Mouse (Mus musculus) intestine, embryonic 16.5 days (tissue): ENCODE measurements around the gene Zfp366. TPM values are rescaled to one million over a fixed set of nuclear protein-coding genes. Genes with fewer than 3 reads are reported as not detected.

Source experiments
- ATAC-seq: fragments of 200-750 bp; cut with Nextera tagmentation; 2 replicates; pipeline ENCODE4 v1.8.0; 2017; ENCODE audit warnings: moderate TSS enrichment, moderate library complexity
- H3K27ac ChIP-seq: fragments of 300-500 bp; sonication (generic); 2 replicates; pipeline ENCODE4 v1.5.1; 2014; ENCODE audit warnings: mild to moderate bottlenecking, low read length
- H3K27me3 ChIP-seq: fragments of 300-500 bp; sonication (generic); replicated peaks from 2 replicates; pipeline ENCODE4 v1.6.1; 2014; ENCODE audit warnings: low read length, control low read depth, mixed read lengths; ENCODE audit not compliant: control insufficient read depth, insufficient read depth
- H3K36me3 ChIP-seq: fragments of 300-500 bp; sonication (generic); 2 replicates; pipeline ENCODE4 v1.6.1; 2014; ENCODE audit warnings: low read length, control low read depth; ENCODE audit not compliant: control insufficient read depth, insufficient read depth
- H3K4me1 ChIP-seq: fragments of 300-500 bp; sonication (generic); 2 replicates; pipeline ENCODE4 v1.6.1; 2014; ENCODE audit warnings: low read length, control low read depth, mixed read lengths; ENCODE audit not compliant: control insufficient read depth, insufficient read depth
- H3K4me2 ChIP-seq: fragments of 300-500 bp; sonication (generic); 2 replicates; pipeline ENCODE4 v1.6.1; 2014; ENCODE audit warnings: low read depth, low read length, control low read depth
- H3K4me3 ChIP-seq: fragments of 300-500 bp; sonication (generic); 2 replicates; pipeline ENCODE4 v1.5.1; 2014; ENCODE audit warnings: mild to moderate bottlenecking, low read length
- H3K9ac ChIP-seq: fragments of 300-500 bp; sonication (generic); 2 replicates; pipeline ENCODE4 v1.6.1; 2014; ENCODE audit warnings: low read depth, low read length
- H3K9me3 ChIP-seq: fragments of 300-500 bp; sonication (generic); 2 replicates; pipeline ENCODE4 v1.6.1; 2016; ENCODE audit warnings: low read length, control low read depth; ENCODE audit not compliant: control insufficient read depth
- whole genome bisulfite sequencing: fragments of 180-500 bp; shearing (Covaris S2); extraction: QIAGEN DNeasy Blood & Tissue Kit; methylation state at CpG from one replicate; pipeline ENCODE4 v1.1.7; 2014; 5-methylcytosine and 5-hydroxymethylcytosine counted together
- polyA plus RNA-seq: library from polyadenylated mRNA; unstranded; fragments of >200 nt; fragmentation: Nextera tagmentation; extraction: Ambion mirVana; gene quantifications from 2 replicates; pipeline ENCODE4 v1.2.1, GENCODE M21; 2015

The Zfp366 gene
- polyA plus RNA-seq, 1 experiment from 2014 or later: 0.50 TPM

- Histone ChIP-seq H3K9ac (no peak overlapping the region), H3K4me3 (no peak overlapping the region), H3K36me3 (no peaks in the 10 kb centered on the region), H3K27ac (no peak overlapping the region), H3K4me2 (no peak overlapping the region), H3K27me3 (no peaks in the 10 kb centered on the region), H3K4me1 (no peaks in the 10 kb centered on the region), H3K9me3 (no peaks in the 10 kb centered on the region)
- 78% methylated on average over 3 of the region's 3 CpGs for WGBS
- no peak for ATAC-seq
Observed at GRCm38 (mm10) chr13:99183257-99183895, 1.2 kb upstream of the Zfp366 start.

GRCm38 (mm10) chr13:99185573-99185972 lies 950 bp downstream of the Zfp366 start:
- no peaks in the 10 kb centered on the region for H3K27me3 ChIP-seq
- no peaks in the 10 kb centered on the region for H3K36me3 ChIP-seq
- no peak for ATAC-seq
- H3K4me2 ChIP-seq: no peak overlapping the region
- H3K9me3 ChIP-seq: no peaks in the 10 kb centered on the region
- H3K4me3 ChIP-seq: peak overlapping the region; percentile 25
- H3K27ac ChIP-seq: no peak overlapping the region
- H3K4me1 ChIP-seq: no peaks in the 10 kb centered on the region
- WGBS: 81% methylated on average over 10 of the region's 10 CpGs
- H3K9ac ChIP-seq: no peak overlapping the region

GRCm38 (mm10) chr13:99186138-99186853 lies 1.7 kb downstream of the Zfp366 start:
- 86% methylated on average over 10 of the region's 10 CpGs for WGBS
- H3K4me3 ChIP-seq: 0 out of 2 replicates have a peak overlapping the region, but pooled peaks have one; percentile 6
- H3K27me3 ChIP-seq: no peaks in the 10 kb centered on the region
- no peak overlapping the region for H3K9ac ChIP-seq
- no peaks in the 10 kb centered on the region for H3K9me3 ChIP-seq
- no peaks in the 10 kb centered on the region for H3K4me1 ChIP-seq
- no peaks in the 10 kb centered on the region for H3K36me3 ChIP-seq
- H3K27ac ChIP-seq: no peak overlapping the region
- no peak for ATAC-seq
- H3K4me2 ChIP-seq: 0 out of 2 replicates have a peak overlapping the region, but pooled peaks have one; percentile 0

GRCm38 (mm10) chr13:99186859-99187258 lies 2.2 kb downstream of the Zfp366 start:
- Histone ChIP-seq H3K27ac (no peak overlapping the region), H3K4me1 (no peaks in the 10 kb centered on the region), H3K27me3 (no peaks in the 10 kb centered on the region), H3K4me2 (0 out of 2 replicates have a peak overlapping the region, but pooled peaks have one; percentile 0), H3K9ac (no peak overlapping the region), H3K36me3 (no peaks in the 10 kb centered on the region), H3K9me3 (no peaks in the 10 kb centered on the region), H3K4me3 (no peak overlapping the region)
- WGBS: 83% methylated on average over 7 of the region's 7 CpGs
- no peak for ATAC-seq

GRCm38 (mm10) chr13:99187456-99187855 lies 2.8 kb downstream of the Zfp366 start:
- Histone ChIP-seq H3K4me1 (no peaks in the 10 kb centered on the region), H3K9me3 (no peaks in the 10 kb centered on the region), H3K4me3 (no peak overlapping the region), H3K27me3 (no peaks in the 10 kb centered on the region), H3K36me3 (no peaks in the 10 kb centered on the region), H3K27ac (no peak overlapping the region), H3K9ac (no peak overlapping the region), H3K4me2 (no peak overlapping the region)
- ATAC-seq: no peak
- 86% methylated on average over 11 of the region's 11 CpGs for WGBS

- H3K4me1 ChIP-seq: no peaks in the 10 kb centered on the region
- WGBS: 54% methylated on average over 8 of the region's 8 CpGs
- H3K4me3 ChIP-seq: no peak overlapping the region
- H3K36me3 ChIP-seq: no peaks in the 10 kb centered on the region
- no peak for ATAC-seq
- H3K9ac ChIP-seq: no peak overlapping the region
- H3K9me3 ChIP-seq: no peaks in the 10 kb centered on the region
- H3K27ac ChIP-seq: no peak overlapping the region
- no peaks in the 10 kb centered on the region for H3K27me3 ChIP-seq
- H3K4me2 ChIP-seq: no peak overlapping the region
Observed at GRCm38 (mm10) chr13:99188625-99189024, 4.0 kb downstream of the Zfp366 start.

- peak overlapping the region; percentile 7; the same call in 1 of the 2 replicates for H3K27ac ChIP-seq
Observed at GRCm38 (mm10) chr13:99189671-99190070, 5.0 kb downstream of the Zfp366 start.

GRCm38 (mm10) chr13:99190466-99190865 lies 5.8 kb downstream of the Zfp366 start:
- H3K4me3 ChIP-seq: no peak overlapping the region
- ATAC-seq: no peak
- no peaks in the 10 kb centered on the region for H3K9me3 ChIP-seq
- H3K9ac ChIP-seq: peak overlapping the region; percentile 29; the same call in 1 of the 2 replicates
- H3K27me3 ChIP-seq: no peaks in the 10 kb centered on the region
- no peak overlapping the region for H3K4me2 ChIP-seq
- 0 out of 2 replicates have a peak overlapping the region, but pooled peaks have one; percentile 23 for H3K27ac ChIP-seq
- no peaks in the 10 kb centered on the region for H3K36me3 ChIP-seq
- H3K4me1 ChIP-seq: no peaks in the 10 kb centered on the region
- WGBS: 61% methylated on average over 11 of the region's 11 CpGs

More at GRCm38 (mm10) chr13:99189671-99190070, 5.0 kb downstream of the Zfp366 start:
- no peaks in the 10 kb centered on the region for H3K4me1 ChIP-seq
- WGBS: 65% methylated on average over 3 of the region's 3 CpGs
- H3K4me3 ChIP-seq: no peak overlapping the region
- H3K4me2 ChIP-seq: no peak overlapping the region
- no peaks in the 10 kb centered on the region for H3K9me3 ChIP-seq
- no peak overlapping the region for H3K9ac ChIP-seq
- H3K36me3 ChIP-seq: no peaks in the 10 kb centered on the region
- no peak for ATAC-seq
- H3K27me3 ChIP-seq: no peaks in the 10 kb centered on the region

GRCm38 (mm10) chr13:99191063-99191462 lies 6.4 kb downstream of the Zfp366 start:
- Histone ChIP-seq H3K36me3 (no peaks in the 10 kb centered on the region), H3K27ac (0 out of 2 replicates have a peak overlapping the region, but pooled peaks have one; percentile 10), H3K4me1 (no peaks in the 10 kb centered on the region), H3K9me3 (no peaks in the 10 kb centered on the region), H3K9ac (no peak overlapping the region), H3K4me3 (no peak overlapping the region), H3K27me3 (no peaks in the 10 kb centered on the region), H3K4me2 (no peak overlapping the region)
- no peak for ATAC-seq
- 88% methylated on average over 13 of the region's 13 CpGs for WGBS
